Mouse (Mus musculus): ENCODE results near the gene Kcnq4. TPM values are rescaled to one million over a fixed set of nuclear protein-coding genes. Genes with fewer than 3 reads are reported as not detected.

Gene Kcnq4
- 1.1 and 1.7 TPM in 2 replicates for polyA plus RNA-seq (2016; fragmentation: Nextera tagmentation; extraction: Ambion mirVana)

- H3K9me3 ChIP-seq = no peaks in the 10 kb centered on the region
- peaks cover 46% of the 10 kb centered on the region for H3K4me1 ChIP-seq
- 2% methylated on average over 42 of the region's 42 CpGs for WGBS
- peaks cover 94% of the 10 kb centered on the region for H3K27me3 ChIP-seq (ENCODE audit: insufficient read depth, poor library complexity, severe bottlenecking)
- H3K4me3 ChIP-seq = peak within 1 kb of the TSS; percentile 74
- peak within 1 kb of the TSS; percentile 69; the same call in 1 of the 2 replicates for H3K27ac ChIP-seq
- no peaks in the 10 kb centered on the region for H3K36me3 ChIP-seq
- DNase-seq (ENCODE audit: low spot score) = peak; percentile 66
These were observed at the start of gene Kcnq4 for GRCm38 (mm10) chr4:120747941-120748866. TSS of gene Kcnq4 (minus strand) at chr4:120748612.

GRCm38 (mm10) chr4:120796687-120797086 lies 48.3 kb upstream of the Kcnq4 start:
- H3K36me3 ChIP-seq = no peaks in the 10 kb centered on the region
- DNase-seq (ENCODE audit: low spot score) = no peak
- no peaks in the 10 kb centered on the region for H3K9me3 ChIP-seq
- H3K27me3 ChIP-seq (ENCODE audit: insufficient read depth, poor library complexity, severe bottlenecking) = no peaks in the 10 kb centered on the region
- H3K4me3 ChIP-seq = no peak overlapping the region
- H3K4me1 ChIP-seq = peaks cover 18% of the 10 kb centered on the region; the same call in 1 of the 2 replicates
- WGBS = 76% methylated on average over 2 of the region's 2 CpGs
- no peak overlapping the region for H3K27ac ChIP-seq

- Histone ChIP-seq H3K36me3 (peaks cover 2% of the 10 kb centered on the region), H3K27ac (no peak overlapping the region), H3K4me3 (no peak overlapping the region), H3K9me3 (no peaks in the 10 kb centered on the region), H3K4me1 (peaks cover 14% of the 10 kb centered on the region; the same call in 1 of the 2 replicates), H3K27me3 (ENCODE audit: insufficient read depth, poor library complexity, severe bottlenecking) (no peaks in the 10 kb centered on the region)
- WGBS = 96% methylated on average over 1 of the region's 1 CpGs
- no peak for DNase-seq (ENCODE audit: low spot score)
These were observed 47.2 kb upstream of the Kcnq4 start for GRCm38 (mm10) chr4:120795646-120796045.

- no peaks in the 10 kb centered on the region for H3K9me3 ChIP-seq
- H3K4me3 ChIP-seq = no peak overlapping the region
- H3K4me1 ChIP-seq = peaks cover 14% of the 10 kb centered on the region; the same call in 1 of the 2 replicates
- H3K27me3 ChIP-seq (ENCODE audit: insufficient read depth, poor library complexity, severe bottlenecking) = no peaks in the 10 kb centered on the region
- no peak for DNase-seq (ENCODE audit: low spot score)
- H3K27ac ChIP-seq = no peak overlapping the region
- H3K36me3 ChIP-seq = peaks cover 29% of the 10 kb centered on the region
- WGBS = 82% methylated on average over 2 of the region's 2 CpGs
These were observed 44.5 kb upstream of the Kcnq4 start for GRCm38 (mm10) chr4:120792918-120793317.

GRCm38 (mm10) chr4:120790027-120790426 lies 41.6 kb upstream of the Kcnq4 start:
- WGBS = 97% methylated on average over 4 of the region's 4 CpGs
- Histone ChIP-seq H3K4me1 (peaks cover 7% of the 10 kb centered on the region; the same call in 1 of the 2 replicates), H3K27me3 (ENCODE audit: insufficient read depth, poor library complexity, severe bottlenecking) (no peaks in the 10 kb centered on the region), H3K36me3 (peaks cover 57% of the 10 kb centered on the region), H3K27ac (no peak overlapping the region), H3K9me3 (no peaks in the 10 kb centered on the region), H3K4me3 (no peak overlapping the region)
- no peak for DNase-seq (ENCODE audit: low spot score)

- Histone ChIP-seq H3K4me1 (no peaks in the 10 kb centered on the region), H3K36me3 (peaks cover 40% of the 10 kb centered on the region), H3K4me3 (no peak overlapping the region), H3K27me3 (ENCODE audit: insufficient read depth, poor library complexity, severe bottlenecking) (peaks cover 25% of the 10 kb centered on the region), H3K9me3 (no peaks in the 10 kb centered on the region), H3K27ac (no peak overlapping the region)
- WGBS = 57% methylated on average over 5 of the region's 5 CpGs
- DNase-seq (ENCODE audit: low spot score) = no peak
These were observed 7.4 kb upstream of the Kcnq4 start for GRCm38 (mm10) chr4:120755801-120756200.

- Histone ChIP-seq H3K4me1 (no peaks in the 10 kb centered on the region), H3K27ac (no peak overlapping the region), H3K36me3 (peaks cover 35% of the 10 kb centered on the region), H3K27me3 (ENCODE audit: insufficient read depth, poor library complexity, severe bottlenecking) (peaks cover 30% of the 10 kb centered on the region), H3K4me3 (no peak overlapping the region), H3K9me3 (no peaks in the 10 kb centered on the region)
- 3% methylated on average over 1 of the region's 1 CpGs for WGBS
- DNase-seq (ENCODE audit: low spot score) = no peak
These were observed 6.9 kb upstream of the Kcnq4 start for GRCm38 (mm10) chr4:120755299-120755698.

GRCm38 (mm10) chr4:120749601-120750000 lies 1.2 kb upstream of the Kcnq4 start:
- no peak overlapping the region for H3K4me3 ChIP-seq
- peak; percentile 72 for DNase-seq (ENCODE audit: low spot score)
- H3K27ac ChIP-seq = no peak overlapping the region
- H3K27me3 ChIP-seq (ENCODE audit: insufficient read depth, poor library complexity, severe bottlenecking) = peaks cover 86% of the 10 kb centered on the region
- WGBS = 39% methylated on average over 2 of the region's 2 CpGs
- no peaks in the 10 kb centered on the region for H3K36me3 ChIP-seq
- H3K9me3 ChIP-seq = no peaks in the 10 kb centered on the region
- peaks cover 37% of the 10 kb centered on the region for H3K4me1 ChIP-seq

- Histone ChIP-seq H3K27ac (peak overlapping the region; percentile 69), H3K36me3 (no peaks in the 10 kb centered on the region), H3K9me3 (no peaks in the 10 kb centered on the region), H3K4me3 (peak overlapping the region; percentile 74), H3K4me1 (peaks cover 46% of the 10 kb centered on the region), H3K27me3 (ENCODE audit: insufficient read depth, poor library complexity, severe bottlenecking) (peaks cover 99% of the 10 kb centered on the region)
- under 1% methylated on average over 45 of the region's 75 CpGs for WGBS
- no peak for DNase-seq (ENCODE audit: low spot score)
These were observed 1.1 kb downstream of the Kcnq4 start for GRCm38 (mm10) chr4:120747243-120747792.

- H3K9me3 ChIP-seq = no peaks in the 10 kb centered on the region
- no peaks in the 10 kb centered on the region for H3K36me3 ChIP-seq
- peak overlapping the region; percentile 69 for H3K27ac ChIP-seq
- DNase-seq (ENCODE audit: low spot score) = no peak
- WGBS = 3% methylated on average over 52 of the region's 53 CpGs
- H3K4me1 ChIP-seq = peaks cover 51% of the 10 kb centered on the region
- peak overlapping the region; percentile 74 for H3K4me3 ChIP-seq
- peaks cover 99% of the 10 kb centered on the region for H3K27me3 ChIP-seq (ENCODE audit: insufficient read depth, poor library complexity, severe bottlenecking)
These were observed 1.8 kb downstream of the Kcnq4 start for GRCm38 (mm10) chr4:120746552-120747150.

- DNase-seq (ENCODE audit: low spot score) = no peak
- Histone ChIP-seq H3K27ac (no peak overlapping the region), H3K4me1 (peaks cover 58% of the 10 kb centered on the region), H3K9me3 (no peaks in the 10 kb centered on the region), H3K4me3 (peak overlapping the region; percentile 74), H3K36me3 (no peaks in the 10 kb centered on the region), H3K27me3 (ENCODE audit: insufficient read depth, poor library complexity, severe bottlenecking) (peaks cover 99% of the 10 kb centered on the region)
- 29% methylated on average over 10 of the region's 10 CpGs for WGBS
These were observed 2.5 kb downstream of the Kcnq4 start for GRCm38 (mm10) chr4:120745731-120746551.

- peaks cover 98% of the 10 kb centered on the region for H3K27me3 ChIP-seq (ENCODE audit: insufficient read depth, poor library complexity, severe bottlenecking)
- H3K36me3 ChIP-seq = no peaks in the 10 kb centered on the region
- H3K27ac ChIP-seq = no peak overlapping the region
- no peak for DNase-seq (ENCODE audit: low spot score)
- no peaks in the 10 kb centered on the region for H3K9me3 ChIP-seq
- H3K4me1 ChIP-seq = peaks cover 50% of the 10 kb centered on the region
- 67% methylated on average over 3 of the region's 3 CpGs for WGBS
- H3K4me3 ChIP-seq = no peak overlapping the region
These were observed 4.8 kb downstream of the Kcnq4 start for GRCm38 (mm10) chr4:120743636-120744035.

All from heart, embryonic 10.5 days (tissue).